Mouse (Mus musculus): ENCODE data around the gene Glt8d2.

DNA sequence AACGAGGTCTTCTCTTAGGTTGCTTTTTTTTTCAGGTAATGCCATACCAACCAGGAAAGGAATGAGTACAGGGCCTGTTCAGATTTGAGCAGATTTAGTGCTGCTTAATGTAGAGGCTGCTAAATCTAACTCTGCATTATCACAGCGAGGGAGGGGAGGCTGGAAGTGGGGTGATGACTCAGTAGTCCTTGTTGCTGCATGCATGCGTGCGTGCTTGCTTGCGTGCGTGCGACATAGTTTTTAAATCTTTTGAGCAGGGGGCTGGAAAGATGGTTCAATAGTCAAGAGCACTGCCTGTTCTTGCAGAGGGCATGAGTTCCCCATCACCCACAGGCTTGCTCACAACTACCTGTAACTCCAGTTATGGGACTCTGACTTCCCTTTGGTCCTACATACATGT is 56.1 kb downstream of the Glt8d2 start:
- TF ChIP-seq CTCF (IDR thresholded peaks at IDR 0.05; ENCODE audit: low read depth) (no peak), EP300 (IDR thresholded peaks at IDR 0.05; ENCODE audit: low read depth) (no peak)

Measured in heart, postnatal 0 days (tissue).